Mouse (Mus musculus): ENCODE measurements at regions not wholly inside any gene's neighbourhood (a gene's known extent, or its start where the extent isn't known, plus 50 kb on each side); places are given as distances from the start of the nearest gene placed in this dataset.
"Not testable (repeated sequence)": the region's sequence is repeated elsewhere in the genome, so short reads cannot be mapped to it uniquely, and the experiment has no call there.

DNA sequence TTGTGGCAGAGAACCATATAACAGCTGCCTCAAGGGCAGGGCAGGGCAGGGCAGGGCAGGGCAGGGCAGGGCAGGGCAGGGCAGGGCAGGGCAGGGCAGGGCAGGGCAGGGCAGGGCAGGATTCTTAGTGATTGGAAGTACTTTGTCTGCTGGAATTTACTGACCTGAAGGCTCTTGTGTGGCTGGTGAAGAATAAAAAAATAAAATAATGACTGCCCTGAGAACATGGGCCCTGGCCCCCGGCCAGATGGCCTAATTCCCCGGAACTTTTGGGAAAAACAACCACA lies 169.3 kb downstream of the Qk start:
- not testable (repeated sequence) for DNase-seq (ENCODE audit: low spot score)

DNA sequence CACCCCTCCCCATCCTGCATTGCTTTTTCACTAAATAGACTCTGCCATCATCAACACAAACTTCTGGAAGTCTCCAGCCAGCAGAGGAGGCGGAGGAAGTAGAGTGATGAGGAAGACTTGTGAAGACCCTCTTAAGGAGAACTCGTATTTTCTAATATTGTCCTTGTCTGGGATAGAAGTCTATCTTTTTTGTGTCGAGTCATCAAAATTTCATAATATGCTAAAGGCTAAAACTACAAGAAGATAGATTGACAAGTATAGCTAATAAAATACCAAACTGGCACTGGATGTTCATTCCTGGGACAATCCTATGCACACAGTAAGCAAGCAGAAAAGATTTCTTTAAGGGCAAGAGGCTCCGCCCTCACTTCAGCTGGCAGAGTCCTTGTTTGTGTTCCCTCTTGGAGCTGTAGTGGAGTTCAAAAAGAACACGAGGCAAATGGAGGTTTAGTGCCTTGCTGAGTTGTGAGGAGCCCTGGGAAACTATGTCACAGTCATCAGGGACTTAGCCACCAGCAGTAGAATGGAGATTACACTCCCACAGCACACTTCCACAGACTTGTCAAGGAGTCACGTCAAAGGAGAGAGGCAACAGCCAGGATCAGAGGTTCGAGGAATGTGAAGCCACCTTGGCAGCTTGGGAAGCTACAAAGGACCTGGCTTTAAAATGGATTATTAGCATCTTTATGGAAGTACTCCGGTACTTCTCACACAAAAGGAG lies 169.8 kb downstream of the Qk start:
- peak; percentile 16 for DNase-seq (ENCODE audit: low spot score)

DNA sequence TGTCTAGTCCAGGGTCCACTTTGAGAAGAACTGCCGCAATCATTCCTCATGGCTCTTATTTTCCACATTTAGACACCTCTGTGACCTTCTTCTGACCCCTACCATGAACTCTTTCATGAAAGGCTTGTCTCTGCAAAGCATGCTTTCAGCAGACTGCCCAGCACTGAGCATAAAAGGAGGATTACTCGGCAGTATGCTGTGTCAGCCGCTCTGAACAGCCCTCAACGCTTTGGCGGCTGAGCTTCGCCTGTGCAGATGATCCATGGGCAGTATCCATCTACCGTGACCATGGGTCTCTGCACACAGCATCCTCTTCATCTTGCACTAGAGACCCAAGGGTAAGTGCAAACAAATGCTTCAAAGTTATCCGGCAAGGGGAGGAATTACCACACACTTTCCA lies 172.5 kb downstream of the Qk start:
- peak; percentile 70 for DNase-seq (ENCODE audit: low spot score)

DNA sequence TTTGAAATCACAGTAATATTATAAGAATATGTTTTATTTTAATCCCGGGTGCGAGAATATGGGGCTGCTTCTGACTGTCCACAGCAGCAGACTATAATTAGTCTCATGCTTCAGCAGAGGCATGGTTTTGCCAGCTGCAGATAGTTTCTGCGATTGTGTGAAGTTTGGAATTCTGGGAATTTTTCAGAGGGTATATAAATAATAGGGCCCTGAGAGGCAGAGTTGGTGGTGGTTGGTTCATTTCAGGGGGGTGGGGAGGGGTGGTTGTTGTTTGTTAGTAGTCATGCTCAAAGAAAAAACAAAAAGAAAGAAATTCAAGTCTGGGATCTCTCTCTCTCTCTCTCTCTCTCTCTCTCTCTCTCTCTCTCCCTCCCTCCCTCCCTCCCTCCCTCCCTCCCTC lies 173.1 kb downstream of the Qk start:
- DNase-seq (ENCODE audit: low spot score): no peak

- DNase-seq (ENCODE audit: low spot score): no peak
Observed at GRCm38 (mm10) chr17:10138847-10139246, 180.8 kb downstream of the Qk start.

DNA sequence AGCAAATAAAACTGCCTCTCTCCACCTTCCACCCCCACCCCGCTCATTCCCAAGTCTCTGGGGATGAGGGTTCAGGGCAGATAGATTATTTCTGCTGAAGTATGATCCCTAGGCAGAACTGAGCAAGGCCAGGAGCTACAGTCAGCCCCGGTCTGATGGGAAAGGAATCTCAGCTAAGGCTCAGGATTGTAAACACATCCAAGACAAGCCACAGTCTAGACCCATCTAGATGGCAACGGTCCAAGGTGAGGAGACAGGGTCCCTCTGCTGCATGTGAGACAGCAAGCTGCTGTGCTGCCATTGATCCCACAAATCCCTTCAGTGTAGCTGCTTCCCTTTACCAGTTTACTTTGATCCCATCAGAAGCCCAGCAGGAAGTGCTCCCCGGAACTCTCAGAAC lies 181.3 kb downstream of the Qk start:
- DNase-seq (ENCODE audit: low spot score): no peak

- peak; percentile 67 for DNase-seq (ENCODE audit: low spot score)
Observed at GRCm38 (mm10) chr17:10135111-10135510, 184.5 kb downstream of the Qk start.

- DNase-seq (ENCODE audit: low spot score): no peak
Observed at GRCm38 (mm10) chr17:10128591-10128990, 191.1 kb downstream of the Qk start.

GRCm38 (mm10) chr17:10122411-10122810 lies 197.2 kb downstream of the Qk start:
- no peak for DNase-seq (ENCODE audit: low spot score)

DNA sequence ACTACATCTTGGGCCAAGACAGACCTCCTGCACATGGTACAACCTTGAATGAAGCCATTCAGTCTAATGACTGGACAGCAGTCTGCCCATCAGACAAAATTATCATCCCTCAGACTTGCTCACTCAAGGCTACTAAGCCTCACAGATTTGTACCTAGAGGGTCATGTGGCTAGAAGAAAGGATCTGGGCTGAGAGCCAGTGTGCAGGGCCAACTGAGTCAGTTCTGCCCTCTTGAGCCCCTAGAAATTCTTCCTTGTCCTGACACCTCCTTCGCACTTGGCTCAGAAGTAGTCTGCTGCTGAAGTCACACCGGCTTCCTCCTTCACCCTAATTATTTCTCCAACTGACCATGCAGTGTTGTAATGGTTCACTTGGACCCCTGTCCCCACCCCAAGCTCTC lies 207.5 kb downstream of the Qk start:
- no peak for DNase-seq (ENCODE audit: low spot score)

GRCm38 (mm10) chr17:10110375-10110675 lies 209.3 kb downstream of the Qk start:
- DNase-seq (ENCODE audit: low spot score): no peak

- DNase-seq (ENCODE audit: low spot score): peak; percentile 59
Observed at GRCm38 (mm10) chr17:10109511-10110374, 209.9 kb downstream of the Qk start.

GRCm38 (mm10) chr17:10105299-10105698 lies 214.4 kb downstream of the Qk start:
- DNase-seq (ENCODE audit: low spot score): no peak

GRCm38 (mm10) chr17:10098199-10098598 lies 221.5 kb downstream of the Qk start:
- DNase-seq (ENCODE audit: low spot score): no peak

DNA sequence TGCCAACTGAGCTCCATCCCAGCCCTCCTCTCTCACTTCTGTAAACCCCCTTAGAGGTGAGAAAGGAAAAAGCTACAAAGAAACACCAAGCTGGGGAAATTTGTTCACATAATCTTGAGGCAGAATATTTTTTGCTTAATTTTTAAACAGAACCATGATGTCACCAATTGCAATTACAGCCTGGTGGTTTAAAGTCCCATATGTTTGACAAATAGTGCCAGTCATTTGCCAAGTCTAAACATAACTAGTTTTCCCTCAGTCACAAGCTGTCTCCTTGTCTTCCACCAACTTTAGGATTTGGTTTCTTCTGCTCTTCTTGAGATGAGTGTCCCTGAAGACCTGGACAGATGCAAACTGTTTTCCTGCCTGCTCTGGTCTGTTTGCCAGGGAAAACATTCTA lies 222.0 kb downstream of the Qk start:
- DNase-seq (ENCODE audit: low spot score): no peak

DNA sequence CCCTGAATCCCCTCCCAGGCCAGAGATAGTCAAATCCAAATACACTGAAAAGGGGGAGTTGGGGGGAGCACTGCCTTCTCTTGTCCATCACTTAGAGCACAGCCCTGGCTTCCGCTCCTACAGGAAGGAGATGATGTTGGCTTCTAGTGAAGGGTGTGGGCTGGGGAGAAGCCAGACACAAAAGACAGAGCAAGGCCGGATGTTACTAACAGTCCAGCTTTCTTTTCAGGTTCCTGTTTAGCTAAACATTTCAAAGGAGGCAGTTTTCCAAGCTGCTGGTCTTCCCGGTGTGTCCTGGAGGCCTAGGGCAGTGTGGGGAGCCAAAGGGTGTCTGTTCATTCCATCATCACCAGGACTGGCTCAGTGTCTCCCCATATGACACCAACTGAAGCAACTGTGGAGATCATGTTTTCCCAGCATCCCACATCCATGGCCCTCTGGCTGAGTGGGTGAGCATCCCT lies 223.8 kb downstream of the Qk start:
- no peak for DNase-seq (ENCODE audit: low spot score)

- no peak for DNase-seq (ENCODE audit: low spot score)
Observed at GRCm38 (mm10) chr17:10094108-10094521, 225.5 kb downstream of the Qk start.

DNA sequence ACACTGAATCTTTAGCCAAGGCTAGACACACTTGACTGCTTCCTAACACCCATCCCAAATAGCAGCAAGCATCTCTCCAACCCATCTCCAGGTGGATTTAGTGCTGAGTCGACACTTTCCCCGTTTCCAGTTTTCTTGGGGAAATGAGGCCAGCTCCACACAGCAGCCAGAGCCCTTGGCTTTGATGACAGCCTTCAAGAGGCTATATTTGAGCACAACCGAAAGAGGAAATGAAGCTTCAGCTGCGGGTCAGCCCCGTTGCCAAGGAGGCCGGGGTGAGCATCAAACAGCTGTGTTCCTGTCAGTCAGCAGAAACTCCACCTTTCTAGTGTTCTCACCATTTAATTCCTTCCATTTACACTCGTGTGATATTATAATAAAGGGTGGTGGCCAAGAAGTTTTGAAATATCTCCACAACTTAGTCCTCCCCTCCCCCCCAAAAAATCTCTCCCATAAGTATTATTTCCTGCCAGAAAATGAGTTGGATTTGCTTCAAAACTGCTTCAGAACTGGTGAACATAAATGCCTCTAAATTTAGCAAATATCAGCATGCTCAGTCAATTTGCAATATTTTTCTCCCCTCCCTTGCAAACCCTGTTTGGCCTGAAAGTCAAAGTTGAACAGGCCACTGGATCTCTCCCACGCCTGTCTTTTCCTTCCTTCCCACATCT lies 226.1 kb downstream of the Qk start:
- no peak for DNase-seq (ENCODE audit: low spot score)

- no peak for DNase-seq (ENCODE audit: low spot score)
Observed at GRCm38 (mm10) chr17:10087192-10087886, 232.3 kb downstream of the Qk start.

DNA sequence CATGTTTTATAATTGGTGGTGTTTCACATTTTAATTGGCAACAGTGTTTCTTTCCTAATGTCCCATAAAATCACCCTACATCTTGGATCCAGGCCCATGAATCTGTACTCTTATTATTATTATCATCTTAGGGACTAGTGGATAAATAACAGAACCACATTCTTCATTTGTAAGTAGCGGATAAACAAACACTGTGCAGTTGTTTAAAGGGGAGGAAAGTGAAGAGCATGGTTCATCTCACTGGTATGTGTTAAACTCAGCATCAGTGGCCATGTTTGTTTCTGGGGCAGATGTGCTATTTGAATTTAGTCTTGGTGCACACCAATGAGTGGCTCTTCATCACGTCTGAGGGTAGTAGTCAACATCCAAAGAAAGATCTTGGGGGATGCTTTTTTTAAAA lies 233.1 kb downstream of the Qk start:
- DNase-seq (ENCODE audit: low spot score): no peak

DNA sequence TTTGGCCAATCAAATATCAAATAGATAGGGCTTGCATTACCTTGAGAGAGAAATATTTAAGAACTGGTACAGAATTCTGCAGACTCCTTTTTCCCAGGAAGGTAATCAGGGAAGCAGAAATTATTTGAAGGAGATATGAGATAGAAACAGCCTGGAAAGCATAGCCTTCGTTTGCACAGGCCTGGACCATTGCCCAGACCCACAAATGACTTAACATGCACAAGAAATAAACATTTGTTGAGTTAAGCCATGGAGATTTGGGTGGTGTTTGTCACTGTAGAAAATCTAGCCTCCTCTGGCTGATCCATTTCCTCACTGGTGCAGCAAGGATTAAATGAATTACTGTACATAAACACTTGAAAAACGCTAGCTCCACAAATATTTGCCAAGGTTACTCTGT lies 233.5 kb downstream of the Qk start:
- DNase-seq (ENCODE audit: low spot score): no peak

- no peak for DNase-seq (ENCODE audit: low spot score)
Observed at GRCm38 (mm10) chr17:10081721-10082120, 237.9 kb downstream of the Qk start.

Measured in embryo, embryonic 10 days (tissue).